Mouse (Mus musculus) kidney, embryonic 16.5 days (tissue): ENCODE results near the gene 3100002H09Rik. TPM values are rescaled to one million over a fixed set of nuclear protein-coding genes. Genes with fewer than 3 reads are reported as not detected.

Source experiments
- ATAC-seq: fragments of 200-750 bp; cut with Nextera tagmentation; 2 replicates; pipeline ENCODE4 v1.8.0; 2017; ENCODE audit warnings: moderate TSS enrichment; ENCODE audit not compliant: low FRiP score, low TSS enrichment
- H3K27ac ChIP-seq: fragments of 300-500 bp; sonication (generic); 2 replicates; pipeline ENCODE4 v1.5.1; 2014; ENCODE audit warnings: low read length
- H3K27me3 ChIP-seq: fragments of 300-500 bp; sonication (generic); 2 replicates; pipeline ENCODE4 v1.6.1; 2014; ENCODE audit warnings: low read length, control low read depth, mixed read lengths; ENCODE audit not compliant: insufficient read depth
- H3K36me3 ChIP-seq: fragments of 300-500 bp; sonication (generic); 2 replicates; pipeline ENCODE4 v1.6.1; 2014; ENCODE audit warnings: low read length, control low read depth, mixed read lengths; ENCODE audit not compliant: insufficient read depth
- H3K4me1 ChIP-seq: fragments of 300-500 bp; sonication (generic); 2 replicates; pipeline ENCODE4 v1.6.1; 2014; ENCODE audit warnings: low read length, control low read depth, mixed read lengths; ENCODE audit not compliant: insufficient read depth
- H3K4me2 ChIP-seq: fragments of 300-500 bp; sonication (generic); replicated peaks from 2 replicates; pipeline ENCODE4 v1.6.1; 2014; ENCODE audit warnings: low read depth, low read length
- H3K4me3 ChIP-seq: fragments of 300-500 bp; sonication (generic); 2 replicates; pipeline ENCODE4 v1.5.1; 2014; ENCODE audit warnings: mild to moderate bottlenecking, low read length
- H3K9ac ChIP-seq: fragments of 300-500 bp; sonication (generic); replicated peaks from 2 replicates; pipeline ENCODE4 v1.6.1; 2014; ENCODE audit warnings: low read length
- H3K9me3 ChIP-seq: fragments of 300-500 bp; sonication (generic); 2 replicates; pipeline ENCODE4 v1.6.1; 2016; ENCODE audit warnings: low read length, control low read depth
- WGBS: fragments of 180-500 bp; shearing (Covaris S2); extraction: QIAGEN DNeasy Blood & Tissue Kit; methylation state at CpG from one replicate; pipeline ENCODE4 v1.1.7; 2014; 5-methylcytosine and 5-hydroxymethylcytosine counted together
- polyA plus RNA-seq: library from polyadenylated mRNA; unstranded; fragments of >200 nt; fragmentation: Nextera tagmentation; extraction: Ambion mirVana; gene quantifications from 2 replicates; pipeline ENCODE4 v1.2.1, GENCODE M21; 2015

Gene 3100002H09Rik
- polyA plus RNA-seq, 1 experiment from 2014 or later, result 0.19 TPM

DNA sequence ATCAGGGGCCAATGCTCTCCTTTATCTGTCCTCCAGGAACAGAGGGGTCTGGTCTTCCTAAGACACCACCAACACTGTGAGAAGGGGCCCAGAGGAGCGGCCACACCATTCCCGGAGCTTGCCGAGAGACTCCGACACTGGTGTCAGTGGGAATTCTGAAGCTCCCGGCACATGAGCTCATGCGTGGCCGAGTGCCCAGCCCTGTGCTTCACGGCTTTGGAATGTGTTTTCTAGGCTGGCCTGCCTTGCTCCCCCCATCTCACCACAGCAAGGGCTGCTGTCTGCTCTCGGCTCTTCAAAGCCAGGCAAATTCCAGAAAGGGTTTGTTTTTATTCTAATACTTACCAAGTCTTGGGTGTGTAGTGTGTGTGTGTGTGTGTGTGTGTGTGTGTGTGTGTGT lies 39.6 kb downstream of the 3100002H09Rik start:
- H3K27me3 ChIP-seq, result peaks cover 45% of the 10 kb centered on the region
- no peaks in the 10 kb centered on the region for H3K9me3 ChIP-seq
- no peak overlapping the region for H3K27ac ChIP-seq
- H3K4me3 ChIP-seq, result no peak overlapping the region
- no peak overlapping the region for H3K9ac ChIP-seq
- H3K36me3 ChIP-seq, result no peaks in the 10 kb centered on the region
- WGBS, result 47% methylated on average over 9 of the region's 9 CpGs
- ATAC-seq, result 0 out of 2 replicates have a peak, but pooled peaks have one; percentile 32
- no peak overlapping the region for H3K4me2 ChIP-seq
- H3K4me1 ChIP-seq, result peaks cover 26% of the 10 kb centered on the region

DNA sequence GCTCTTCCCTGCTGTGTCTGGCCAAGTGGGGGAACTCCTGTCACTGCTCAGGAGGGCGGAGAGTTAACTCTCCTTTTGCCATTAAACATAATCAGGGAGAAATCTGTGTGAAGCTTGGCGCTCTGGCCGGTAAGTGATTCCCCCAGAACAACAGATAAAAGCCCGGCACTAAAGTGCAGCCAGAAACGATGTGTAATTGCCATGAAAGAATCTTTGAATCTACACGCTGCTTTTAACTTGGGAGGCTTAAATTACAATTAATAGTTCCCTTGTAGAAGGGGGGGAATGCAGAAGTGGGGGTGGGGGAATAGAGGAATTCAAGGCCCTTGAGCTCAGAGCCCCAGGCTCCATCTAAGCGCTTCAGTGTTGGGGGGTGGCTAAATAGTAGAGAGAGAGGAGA lies 40.9 kb downstream of the 3100002H09Rik start:
- Histone ChIP-seq H3K4me1 (peaks cover 13% of the 10 kb centered on the region), H3K4me2 (no peak overlapping the region), H3K9me3 (no peaks in the 10 kb centered on the region), H3K9ac (no peak overlapping the region), H3K27ac (no peak overlapping the region), H3K27me3 (peaks cover 33% of the 10 kb centered on the region), H3K36me3 (no peaks in the 10 kb centered on the region), H3K4me3 (no peak overlapping the region)
- no peak for ATAC-seq
- 11% methylated on average over 7 of the region's 7 CpGs for WGBS

DNA sequence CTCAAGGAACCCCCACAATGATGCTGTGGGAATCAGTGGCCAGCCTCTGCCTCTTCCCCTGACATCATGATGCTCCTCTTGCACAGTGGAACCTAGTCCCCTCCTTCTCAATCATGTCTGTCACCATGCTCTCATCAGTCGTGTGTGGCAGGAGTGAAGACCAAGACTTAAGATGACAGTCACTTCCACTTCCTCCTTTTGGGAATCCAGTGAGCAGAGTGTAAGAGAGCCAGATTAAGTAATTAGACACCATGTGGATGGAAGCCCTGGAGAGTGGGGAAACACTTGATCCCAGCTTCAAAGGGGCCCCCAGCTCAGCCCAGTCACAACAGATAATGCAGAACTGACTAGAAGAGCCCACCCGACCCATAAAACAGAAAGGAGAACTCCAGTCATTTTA lies 47.2 kb downstream of the 3100002H09Rik start:
- 0 out of 2 replicates have a peak, but pooled peaks cover 3% of the 10 kb centered on the region for H3K27me3 ChIP-seq
- ATAC-seq, result no peak

GRCm38 (mm10) chr4:124562721-124563120 lies 47.9 kb downstream of the 3100002H09Rik start:
- Histone ChIP-seq H3K36me3 (no peaks in the 10 kb centered on the region), H3K27ac (no peak overlapping the region), H3K4me3 (no peak overlapping the region), H3K4me1 (no peaks in the 10 kb centered on the region), H3K4me2 (no peak overlapping the region), H3K27me3 (0 out of 2 replicates have a peak, but pooled peaks cover under 1% of the 10 kb centered on the region), H3K9ac (no peak overlapping the region), H3K9me3 (no peaks in the 10 kb centered on the region)
- ATAC-seq, result no peak
- 67% methylated on average over 7 of the region's 7 CpGs for WGBS

More for the DNA sequence above, 47.2 kb downstream of the 3100002H09Rik start:
- Histone ChIP-seq H3K4me1 (no peaks in the 10 kb centered on the region), H3K9ac (no peak overlapping the region), H3K9me3 (no peaks in the 10 kb centered on the region), H3K4me2 (no peak overlapping the region), H3K4me3 (no peak overlapping the region), H3K36me3 (no peaks in the 10 kb centered on the region), H3K27ac (no peak overlapping the region)
- WGBS, result 39% methylated on average over 2 of the region's 2 CpGs

Other genes with a start within 250 kb of the 3100002H09Rik start
- 0.37 and 0.40 TPM in 2 replicates for gene Pou3f1, start 46.0 kb upstream of the 3100002H09Rik start, polyA plus RNA-seq
- gene Utp11, start 82.8 kb upstream of the 3100002H09Rik start, polyA plus RNA-seq, result 65.4 and 72.5 TPM in 2 replicates
- gene Fhl3, start 89.9 kb upstream of the 3100002H09Rik start, polyA plus RNA-seq, result 6.6 and 8.1 TPM in 2 replicates
- 162 and 169 TPM in 2 replicates for gene Sf3a3, start 104.0 kb upstream of the 3100002H09Rik start, polyA plus RNA-seq
- 34.7 and 35.0 TPM in 2 replicates for gene Inpp5b, start 131.0 kb upstream of the 3100002H09Rik start, polyA plus RNA-seq
- 13.4 and 14.0 TPM in 2 replicates for gene Mtf1, start 191.3 kb upstream of the 3100002H09Rik start, polyA plus RNA-seq
- 34.8 and 37.2 TPM in 2 replicates for gene Yrdc, start 239.9 kb upstream of the 3100002H09Rik start, polyA plus RNA-seq
- 41.6 and 43.8 TPM in 2 replicates for gene 1110065P20Rik, start 240.4 kb upstream of the 3100002H09Rik start, polyA plus RNA-seq